ENCODE assay signal across 8 mouse cellular contexts in the genomic region with DNA sequence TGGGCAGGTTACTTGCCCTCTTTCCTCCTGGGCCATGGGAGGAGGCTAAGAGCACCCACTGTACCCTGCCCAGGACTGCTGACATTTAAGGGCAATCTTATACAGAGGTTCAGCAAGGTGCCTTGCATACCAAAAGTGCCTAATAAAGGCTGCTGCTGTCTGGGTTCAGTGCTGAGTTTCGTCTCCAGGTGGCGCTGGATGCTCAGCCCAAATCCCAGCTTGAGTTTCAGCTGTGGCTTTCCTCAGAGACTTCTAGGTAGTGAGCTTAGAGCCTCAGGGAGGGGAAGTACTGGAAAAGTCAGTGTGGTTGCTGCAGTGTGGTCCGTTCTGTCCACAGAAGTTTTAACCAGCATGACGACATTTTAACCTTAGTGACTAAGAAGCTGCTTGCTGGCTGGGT. TPM values are rescaled to one million over a fixed set of nuclear protein-coding genes. Genes with fewer than 3 reads are reported as not detected.
DNase-seq lines count a peak whose midpoint lies in the region; TF ChIP-seq lines count a peak whose summit lies in the region.

No protein-coding gene starts in this region.

- no peaks in the 10 kb centered on the region for H3K9me3 ChIP-seq in ES-Bruce4 (replicated peaks; ENCODE audit: control insufficient read depth, insufficient read depth, low read length, poor library complexity, severe bottlenecking)

- no peaks in the 10 kb centered on the region for H3K36me3 ChIP-seq in ES-Bruce4 (ENCODE audit: control insufficient read depth, insufficient read depth, low read length, poor library complexity, severe bottlenecking)

- TF ChIP-seq POLR2A in ES-Bruce4 (IDR thresholded peaks at IDR 0.05; ENCODE audit: insufficient read depth, low read length) = no peak

- no peaks in the 10 kb centered on the region for H3K4me1 ChIP-seq in ES-Bruce4 (ENCODE audit: control insufficient read depth, insufficient read depth, low read length)

- no peak overlapping the region for H3K9ac ChIP-seq in ES-Bruce4 (ENCODE audit: low read depth, poor library complexity, severe bottlenecking)

- TF ChIP-seq CTCF in ES-Bruce4 (IDR thresholded peaks at IDR 0.05; ENCODE audit: low read depth, low read length) = peak; percentile 63

- H3K4me3 ChIP-seq in ES-Bruce4 (ENCODE audit: low read depth, low read length) = no peak overlapping the region

- DNase-seq in kidney, adult 9 months = peak; percentile 13
- no peak for DNase-seq in kidney, postnatal 14 days
- peak; percentile 56 to 68 for DNase-seq in cerebellum, postnatal 14 days
- peak; percentile 20 for DNase-seq in layer of hippocampus, adult 9-11 months
- peak; percentile 21 for DNase-seq in telencephalon, adult 2 months (ENCODE audit: low read depth, low spot score)
- no peak for DNase-seq in c-Kit-positive CD71-positive TER-119-positive erythroid progenitor cells, embryonic 14.5 days (ENCODE audit: low spot score)
- no peak for DNase-seq in urinary bladder, postnatal 4 days (ENCODE audit: low spot score in 2 of 2)

- no peaks in the 10 kb centered on the region for H3K27me3 ChIP-seq in ES-Bruce4 (ENCODE audit: control insufficient read depth, insufficient read depth, low read length, poor library complexity, severe bottlenecking)

- TF ChIP-seq EP300 in ES-Bruce4 (IDR thresholded peaks at IDR 0.05; ENCODE audit: insufficient read depth, low read depth, low read length) = no peak

- no peak overlapping the region for H3K27ac ChIP-seq in ES-Bruce4 (ENCODE audit: insufficient read depth, low read length)

RNA-seq across cellular contexts. Expression of a gene that starts 58.0 kb away (rescaled TPM):
- 0.27 and 0.67 TPM in 2 replicates for polyA plus RNA-seq in ES-Bruce4 (2011; ENCODE audit: insufficient read depth, insufficient read length, low read depth, missing spikeins)

Comparison
In these comparisons a context has a peak if more than half of its experiments do, and no peak if none do; other contexts are left out.
1. DNase-seq: peak in kidney, adult 9 months (single experiment), cerebellum, postnatal 14 days (2 of 2), layer of hippocampus, adult 9-11 months (single experiment) and telencephalon, adult 2 months (single experiment); none in kidney, postnatal 14 days (single experiment), c-Kit-positive CD71-positive TER-119-positive erythroid progenitor cells, embryonic 14.5 days (single experiment) and urinary bladder, postnatal 4 days (0 of 2).